Mouse (Mus musculus) E14TG2a.4 (cell line): ENCODE data around the gene Wbp2.

Source experiments
- CTCF ChIP-seq: conservative IDR thresholded peaks from 2 replicates; pipeline ENCODE4 v1.5.1; 2014; ENCODE audit warnings: low read length
- NANOG ChIP-seq: IDR thresholded peaks from 2 replicates; pipeline ENCODE4 v1.6.1; 2014; ENCODE audit warnings: borderline replicate concordance, low read length, mixed read lengths

DNA sequence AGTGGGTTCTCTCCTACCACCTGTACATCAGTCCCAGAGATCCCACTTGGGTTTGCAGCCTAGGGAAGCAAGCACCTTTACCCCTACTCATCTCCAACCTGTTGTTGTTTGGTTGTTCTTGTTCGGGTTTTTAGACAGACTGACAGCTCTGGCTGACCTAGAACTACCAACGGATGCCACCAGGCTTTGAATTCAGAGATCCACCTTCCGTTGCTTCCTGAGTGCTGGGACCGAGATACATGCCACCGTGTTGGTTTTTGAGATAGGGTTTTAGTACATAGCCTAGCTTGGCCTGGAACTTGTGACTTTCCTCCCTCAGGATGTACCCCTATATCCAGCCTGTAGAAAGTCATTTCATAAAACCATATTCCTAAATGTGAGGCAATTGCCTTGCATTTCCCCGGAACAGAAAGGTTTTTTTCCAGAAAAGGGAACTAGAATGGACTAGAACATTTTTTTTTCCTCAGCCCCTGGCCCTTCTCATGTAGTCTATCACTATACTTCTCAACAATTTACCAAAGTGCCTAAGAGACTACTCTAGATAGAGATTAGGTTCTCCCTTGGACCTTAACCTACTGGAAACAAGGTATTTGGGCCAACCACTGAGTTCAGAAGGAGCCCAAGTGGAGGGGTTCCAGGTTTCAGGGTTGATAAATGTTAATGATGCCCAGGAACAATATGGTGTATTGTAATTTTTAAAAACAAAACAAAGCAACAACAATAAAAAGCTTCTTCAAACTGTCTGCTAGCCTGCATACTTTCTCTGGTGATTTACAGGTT lies 57.5 kb downstream of the Wbp2 start:
- TF ChIP-seq CTCF (no peak), NANOG (no peak)
